Mouse (Mus musculus): Measurements from ENCODE around the gene Stac. TPM values are rescaled to one million over a fixed set of nuclear protein-coding genes. Genes with fewer than 3 reads are reported as not detected.

The Stac gene
- polyA plus RNA-seq (2015; fragmentation: Nextera tagmentation; extraction: Ambion mirVana), result 2.3 and 3.1 TPM in 2 replicates

GRCm38 (mm10) chr9:111689680-111690483 lies at the start of gene Stac:
TSS of gene Stac (minus strand) at chr9:111690348.
- no peaks in the 10 kb centered on the region for H3K9me3 ChIP-seq (replicated peaks; ENCODE audit: low read length)
- TF ChIP-seq CTCF (IDR thresholded peaks at IDR 0.05; ENCODE audit: low read depth), result no peak
- no peak within 1 kb of the TSS for H3K27ac ChIP-seq
- H3K4me1 ChIP-seq (replicated peaks; ENCODE audit: insufficient read depth, low read length), result no peaks in the 10 kb centered on the region; the same call in 1 of the 2 replicates
- H3K36me3 ChIP-seq (ENCODE audit: insufficient read depth, low read length), result no peaks in the 10 kb centered on the region
- whole genome bisulfite sequencing, result 2% methylated on average over 55 of the region's 64 CpGs
- H3K4me2 ChIP-seq (ENCODE audit: low read length), result peak within 1 kb of the TSS; percentile 87
- peak; percentile 25 for DNase-seq (ENCODE audit: low spot score)
- 0 out of 2 replicates have a peak within 1 kb of the TSS, but pooled peaks have one; percentile 38 for H3K9ac ChIP-seq (ENCODE audit: low read depth, low read length)
- H3K4me3 ChIP-seq (replicated peaks; ENCODE audit: low read depth, low read length), result peak within 1 kb of the TSS; percentile 40
- peak; percentile 65 for ATAC-seq (replicated peaks; ENCODE audit: low FRiP score, low read depth)
- no peaks in the 10 kb centered on the region for H3K27me3 ChIP-seq (ENCODE audit: insufficient read depth, low read length)

DNA sequence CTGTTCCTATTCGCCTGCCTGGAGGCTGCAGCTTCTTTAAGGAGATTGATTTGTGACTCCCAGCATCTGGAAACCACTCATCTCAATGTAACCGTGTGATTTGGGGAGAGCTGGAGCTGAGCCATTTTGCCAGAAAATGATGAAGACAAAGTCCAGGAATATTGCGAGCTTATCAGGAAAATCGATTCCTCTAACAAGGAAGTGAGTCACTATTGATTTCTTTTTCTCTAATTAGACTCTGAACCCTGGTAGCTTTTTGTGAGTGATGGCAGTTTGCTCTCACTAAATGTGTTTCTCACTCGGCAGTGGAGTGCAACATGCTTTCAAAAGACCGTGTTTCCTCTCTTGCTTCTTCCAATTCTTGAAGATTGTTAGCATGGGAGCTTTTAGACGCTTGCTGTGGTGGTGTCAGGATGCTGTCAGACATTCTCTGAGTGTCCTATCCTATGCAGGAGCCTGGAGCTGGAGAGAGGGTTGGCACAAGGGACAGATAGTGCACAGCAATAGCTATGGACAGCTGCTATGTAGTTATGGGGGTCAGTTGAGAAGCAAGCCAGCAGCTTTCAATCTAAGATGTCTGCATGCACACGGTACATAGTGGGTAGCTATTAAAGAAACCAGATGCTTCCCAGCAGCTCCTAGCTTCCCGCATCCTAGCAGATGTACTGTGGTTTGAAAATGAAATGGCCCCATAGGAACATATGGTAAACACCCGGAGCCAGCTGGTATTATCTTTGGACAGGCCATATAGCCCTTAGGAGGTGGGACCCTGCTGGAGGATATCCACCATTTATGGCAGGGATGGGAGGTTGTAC lies 49.5 kb upstream of the Stac start:
- WGBS, result 64% methylated on average over 10 of the region's 10 CpGs
- DNase-seq (ENCODE audit: low spot score) (no peak), ATAC-seq (replicated peaks; ENCODE audit: low FRiP score, low read depth) (no peak)
- Histone ChIP-seq H3K9ac (ENCODE audit: low read depth, low read length) (no peak overlapping the region), H3K36me3 (ENCODE audit: insufficient read depth, low read length) (no peaks in the 10 kb centered on the region), H3K27me3 (ENCODE audit: insufficient read depth, low read length) (no peaks in the 10 kb centered on the region), H3K4me2 (ENCODE audit: low read length) (no peak overlapping the region), H3K9me3 (replicated peaks; ENCODE audit: low read length) (no peaks in the 10 kb centered on the region), H3K4me1 (replicated peaks; ENCODE audit: insufficient read depth, low read length) (no peaks in the 10 kb centered on the region), H3K27ac (no peak overlapping the region), H3K4me3 (replicated peaks; ENCODE audit: low read depth, low read length) (no peak overlapping the region)
- no peak for TF ChIP-seq CTCF (IDR thresholded peaks at IDR 0.05; ENCODE audit: low read depth)

GRCm38 (mm10) chr9:111739026-111739425 lies 48.9 kb upstream of the Stac start:
- Histone ChIP-seq H3K4me2 (ENCODE audit: low read length) (no peak overlapping the region), H3K27ac (no peak overlapping the region), H3K9ac (ENCODE audit: low read depth, low read length) (no peak overlapping the region), H3K27me3 (ENCODE audit: insufficient read depth, low read length) (no peaks in the 10 kb centered on the region), H3K4me3 (replicated peaks; ENCODE audit: low read depth, low read length) (no peak overlapping the region), H3K9me3 (replicated peaks; ENCODE audit: low read length) (no peaks in the 10 kb centered on the region), H3K36me3 (ENCODE audit: insufficient read depth, low read length) (no peaks in the 10 kb centered on the region), H3K4me1 (replicated peaks; ENCODE audit: insufficient read depth, low read length) (no peaks in the 10 kb centered on the region)
- ATAC-seq (replicated peaks; ENCODE audit: low FRiP score, low read depth) (no peak), DNase-seq (ENCODE audit: low spot score) (no peak)
- WGBS, result 66% methylated on average over 3 of the region's 3 CpGs
- no peak for TF ChIP-seq CTCF (IDR thresholded peaks at IDR 0.05; ENCODE audit: low read depth)

DNA sequence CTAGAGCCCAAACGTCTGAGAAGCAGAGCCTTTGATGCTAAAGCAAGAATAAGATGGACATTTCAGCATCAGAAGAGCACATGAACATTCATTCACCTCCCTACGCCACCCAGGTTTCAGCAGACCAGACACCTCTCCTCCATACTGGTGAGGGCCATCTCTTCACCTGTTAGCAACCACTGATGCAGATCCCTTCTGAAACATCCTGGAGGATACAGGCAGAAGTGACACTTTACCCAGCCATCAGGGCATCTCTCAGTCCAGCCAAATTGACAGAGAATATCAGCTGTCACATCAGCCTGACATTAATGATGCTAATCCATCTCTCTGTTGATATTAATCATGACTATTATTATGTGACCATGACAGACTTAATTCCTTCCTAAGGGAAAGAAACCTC lies 47.6 kb upstream of the Stac start:
- ATAC-seq (replicated peaks; ENCODE audit: low FRiP score, low read depth) (no peak), DNase-seq (ENCODE audit: low spot score) (no peak)
- Histone ChIP-seq H3K9ac (ENCODE audit: low read depth, low read length) (no peak overlapping the region), H3K36me3 (ENCODE audit: insufficient read depth, low read length) (no peaks in the 10 kb centered on the region), H3K4me1 (replicated peaks; ENCODE audit: insufficient read depth, low read length) (no peaks in the 10 kb centered on the region), H3K9me3 (replicated peaks; ENCODE audit: low read length) (no peaks in the 10 kb centered on the region), H3K4me3 (replicated peaks; ENCODE audit: low read depth, low read length) (no peak overlapping the region), H3K27me3 (ENCODE audit: insufficient read depth, low read length) (no peaks in the 10 kb centered on the region), H3K27ac (no peak overlapping the region), H3K4me2 (ENCODE audit: low read length) (no peak overlapping the region)
- WGBS, result 86% methylated on average over 2 of the region's 2 CpGs
- no peak for TF ChIP-seq CTCF (IDR thresholded peaks at IDR 0.05; ENCODE audit: low read depth)

- Histone ChIP-seq H3K4me3 (replicated peaks; ENCODE audit: low read depth, low read length) (no peak overlapping the region), H3K9me3 (replicated peaks; ENCODE audit: low read length) (no peaks in the 10 kb centered on the region), H3K4me1 (replicated peaks; ENCODE audit: insufficient read depth, low read length) (no peaks in the 10 kb centered on the region), H3K27ac (no peak overlapping the region), H3K4me2 (ENCODE audit: low read length) (no peak overlapping the region), H3K27me3 (ENCODE audit: insufficient read depth, low read length) (no peaks in the 10 kb centered on the region), H3K36me3 (ENCODE audit: insufficient read depth, low read length) (no peaks in the 10 kb centered on the region), H3K9ac (ENCODE audit: low read depth, low read length) (no peak overlapping the region)
- ATAC-seq (replicated peaks; ENCODE audit: low FRiP score, low read depth) (no peak), DNase-seq (ENCODE audit: low spot score) (peak; percentile 6)
- 73% methylated on average over 3 of the region's 3 CpGs for WGBS
- no peak for TF ChIP-seq CTCF (IDR thresholded peaks at IDR 0.05; ENCODE audit: low read depth)
Measured at GRCm38 (mm10) chr9:111735931-111736330, 45.8 kb upstream of the Stac start.

GRCm38 (mm10) chr9:111731939-111732670 lies 42.0 kb upstream of the Stac start:
- no peak for DNase-seq (ENCODE audit: low spot score)
- no peaks in the 10 kb centered on the region for H3K9me3 ChIP-seq (replicated peaks; ENCODE audit: low read length)
- no peak overlapping the region for H3K4me3 ChIP-seq (replicated peaks; ENCODE audit: low read depth, low read length)
- no peak for TF ChIP-seq CTCF (IDR thresholded peaks at IDR 0.05; ENCODE audit: low read depth)
- H3K36me3 ChIP-seq (ENCODE audit: insufficient read depth, low read length), result no peaks in the 10 kb centered on the region
- ATAC-seq (replicated peaks; ENCODE audit: low FRiP score, low read depth), result no peak
- H3K4me1 ChIP-seq (replicated peaks; ENCODE audit: insufficient read depth, low read length), result no peaks in the 10 kb centered on the region
- 76% methylated on average over 9 of the region's 9 CpGs for whole genome bisulfite sequencing
- H3K4me2 ChIP-seq (ENCODE audit: low read length), result no peak overlapping the region
- H3K27me3 ChIP-seq (ENCODE audit: insufficient read depth, low read length), result no peaks in the 10 kb centered on the region
- no peak overlapping the region for H3K27ac ChIP-seq
- no peak overlapping the region for H3K9ac ChIP-seq (ENCODE audit: low read depth, low read length)

All from kidney, postnatal 0 days (tissue).